Mouse (Mus musculus): ENCODE data around the gene Ccdc66.

- no peak for TF ChIP-seq CTCF (conservative IDR thresholded peaks at IDR 0.05; ENCODE audit: low read length)
- TF ChIP-seq NANOG (IDR thresholded peaks at IDR 0.05; ENCODE audit: borderline replicate concordance, low read length): no peak
Observed at GRCm38 (mm10) chr14:27543838-27544426, 35.7 kb upstream of the Ccdc66 start.
